Mouse (Mus musculus): ENCODE results near the gene Prr5. TPM values are rescaled to one million over a fixed set of nuclear protein-coding genes. Genes with fewer than 3 reads are reported as not detected.

Gene Prr5
- total RNA-seq, 2 experiments from 2014 or later, result 3.0 to 4.3 TPM

DNA sequence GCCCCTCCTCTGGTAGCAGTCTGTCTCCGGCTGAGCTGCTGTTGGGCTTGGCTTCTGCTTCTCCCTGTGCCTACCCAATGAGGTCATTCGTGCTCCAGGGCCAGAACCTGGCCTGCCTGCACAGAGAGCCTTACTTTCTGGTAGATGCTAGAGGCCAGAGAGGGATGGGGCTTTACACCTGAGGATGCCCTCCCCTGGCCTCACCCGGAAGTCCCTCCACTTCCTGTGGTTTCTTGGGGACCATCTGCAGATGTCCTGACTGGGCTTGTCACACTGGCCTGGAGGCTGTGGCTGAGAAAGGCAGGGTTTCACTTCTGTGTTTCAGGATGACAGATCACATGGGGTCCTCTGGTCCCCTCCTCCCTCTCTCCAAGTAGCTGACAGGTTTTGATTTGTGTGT, 16.0 kb downstream of the Prr5 start:
- Histone ChIP-seq H3K4me3 (no peak overlapping the region), H3K27ac (no peak overlapping the region)
- no peak for DNase-seq
- TF ChIP-seq CTCF (IDR thresholded peaks at IDR 0.05), result no peak
- intact Hi-C loops (cut with DNase I), result loop anchor here (10.0 kb wide), 1 partner anchor 209 kb away; no protein-coding TSS in a partner anchor

DNA sequence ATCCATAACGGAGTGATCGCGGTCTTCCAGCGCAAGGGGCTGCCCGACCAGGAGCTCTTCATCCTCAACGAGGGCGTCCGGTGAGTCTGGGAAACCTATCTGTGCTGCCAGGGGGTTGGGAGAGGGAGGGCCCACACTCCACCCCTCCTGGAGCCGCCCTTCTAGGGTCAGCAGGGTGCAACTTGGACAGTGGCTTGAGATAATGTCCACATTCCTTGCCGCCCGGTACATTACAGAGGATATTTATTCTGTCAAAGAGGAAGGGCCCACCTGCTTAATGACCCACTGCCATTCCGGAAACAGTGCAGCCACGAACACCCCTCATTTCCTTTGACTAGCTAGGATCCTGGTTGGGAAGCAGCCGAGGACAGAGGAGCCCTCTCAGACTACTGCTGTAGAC, 18.5 kb downstream of the Prr5 start:
- intact Hi-C loops (cut with DNase I), result loop anchor here (10.0 kb wide), 1 partner anchor 207 kb away; no protein-coding TSS in a partner anchor
- Histone ChIP-seq H3K4me3 (no peak overlapping the region), H3K27ac (peak overlapping the region; percentile 48)
- no peak for TF ChIP-seq CTCF (IDR thresholded peaks at IDR 0.05)
- DNase-seq, result no peak

DNA sequence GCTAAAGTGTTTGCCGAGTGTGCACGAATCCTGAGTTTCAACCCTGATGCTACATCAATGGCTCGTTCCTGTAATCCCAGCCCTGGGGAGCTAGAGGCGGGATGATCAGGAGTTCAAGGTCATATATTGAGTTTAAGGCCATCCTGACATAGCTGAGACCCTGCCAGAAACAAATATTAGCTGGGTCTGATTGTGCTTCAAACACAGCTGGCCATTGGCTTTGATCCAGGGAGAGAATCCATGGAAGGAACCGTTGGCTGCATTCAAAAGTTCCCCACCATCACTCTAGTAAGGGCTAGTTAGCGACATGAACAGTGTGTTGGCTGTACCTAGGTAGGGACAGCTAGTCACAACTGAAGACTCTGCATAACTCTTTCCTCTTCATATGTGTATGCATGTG, 19.9 kb downstream of the Prr5 start:
- no peak for TF ChIP-seq CTCF (IDR thresholded peaks at IDR 0.05)
- intact Hi-C loops (cut with DNase I), result loop anchor here (10.0 kb wide), 1 partner anchor 205 kb away; no protein-coding TSS in a partner anchor
- no peak for DNase-seq
- H3K27ac ChIP-seq, result no peak overlapping the region; the same call in 1 of the 2 replicates
- no peak overlapping the region for H3K4me3 ChIP-seq

DNA sequence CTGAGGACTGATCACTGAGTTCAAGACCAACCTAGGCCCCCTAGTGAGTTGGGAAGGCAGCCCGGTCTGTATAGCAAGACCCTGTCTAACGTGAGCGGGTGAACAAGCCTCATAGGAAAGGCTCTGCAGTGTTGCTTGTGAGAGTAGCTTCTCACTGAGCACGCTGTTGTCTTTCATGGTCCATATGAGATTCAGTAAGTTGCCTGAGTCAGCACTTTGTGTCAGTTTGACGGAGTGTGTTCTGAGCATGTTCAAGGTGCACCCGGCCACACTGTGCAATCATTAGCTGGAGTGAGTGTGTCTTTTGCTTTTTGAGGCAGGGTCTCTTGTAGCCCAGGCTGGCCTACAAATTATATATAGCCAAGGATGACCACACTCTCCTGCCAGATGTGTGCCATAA, 22.1 kb downstream of the Prr5 start:
- intact Hi-C loops (cut with DNase I), result no loop called here
- no peak overlapping the region for H3K4me3 ChIP-seq
- H3K27ac ChIP-seq, result no peak overlapping the region
- no peak for DNase-seq
- no peak for TF ChIP-seq CTCF (IDR thresholded peaks at IDR 0.05)

DNA sequence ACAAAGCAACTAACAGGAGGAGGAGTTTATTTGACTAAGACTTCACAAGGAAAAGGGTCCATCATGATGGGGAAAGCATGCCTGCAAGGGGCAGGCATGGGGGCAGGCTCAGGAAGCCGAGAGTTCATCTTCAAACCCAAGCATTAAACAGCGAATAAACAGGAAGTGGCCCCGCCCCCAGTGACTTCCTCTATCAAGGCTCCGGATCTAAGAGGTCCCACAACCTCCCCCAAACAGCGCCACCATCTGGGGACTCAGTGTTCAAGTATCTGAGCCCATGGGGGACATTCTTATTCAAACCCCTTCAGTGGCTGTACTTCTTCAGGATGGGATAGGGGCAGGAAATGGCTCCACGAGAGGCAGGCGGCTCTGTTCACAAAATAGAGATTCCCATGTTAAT, 23.2 kb downstream of the Prr5 start:
- intact Hi-C loops (cut with DNase I), result no loop called here
- H3K27ac ChIP-seq, result no peak overlapping the region
- DNase-seq, result no peak
- no peak overlapping the region for H3K4me3 ChIP-seq
- TF ChIP-seq CTCF (IDR thresholded peaks at IDR 0.05), result peak; percentile 17; the same call in 1 of the 2 replicates

DNA sequence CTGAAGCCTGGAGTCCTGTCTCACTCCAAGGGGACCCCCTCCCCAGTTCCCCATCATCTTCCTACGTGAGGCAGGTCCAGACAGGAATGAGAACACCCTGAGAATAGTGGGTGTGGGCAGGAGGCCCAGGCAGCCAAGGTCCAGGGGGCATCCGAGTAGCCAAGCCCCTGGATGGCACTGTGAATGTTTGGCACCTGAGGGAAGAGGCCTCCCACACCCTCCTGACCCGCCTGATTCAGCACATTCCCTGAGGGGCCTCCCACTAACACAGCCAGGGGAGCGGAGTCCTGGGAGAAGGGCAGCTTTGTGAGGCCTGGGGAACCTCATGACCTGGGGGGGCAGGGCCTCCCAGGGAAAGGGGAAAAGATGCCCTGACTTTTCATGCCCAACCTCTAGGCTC, 26.6 kb downstream of the Prr5 start:
- intact Hi-C loops (cut with DNase I), result no loop called here
- no peak for TF ChIP-seq CTCF (IDR thresholded peaks at IDR 0.05)
- peak overlapping the region; percentile 78; the same call in 1 of the 2 replicates for H3K27ac ChIP-seq
- DNase-seq, result no peak
- no peak overlapping the region for H3K4me3 ChIP-seq

DNA sequence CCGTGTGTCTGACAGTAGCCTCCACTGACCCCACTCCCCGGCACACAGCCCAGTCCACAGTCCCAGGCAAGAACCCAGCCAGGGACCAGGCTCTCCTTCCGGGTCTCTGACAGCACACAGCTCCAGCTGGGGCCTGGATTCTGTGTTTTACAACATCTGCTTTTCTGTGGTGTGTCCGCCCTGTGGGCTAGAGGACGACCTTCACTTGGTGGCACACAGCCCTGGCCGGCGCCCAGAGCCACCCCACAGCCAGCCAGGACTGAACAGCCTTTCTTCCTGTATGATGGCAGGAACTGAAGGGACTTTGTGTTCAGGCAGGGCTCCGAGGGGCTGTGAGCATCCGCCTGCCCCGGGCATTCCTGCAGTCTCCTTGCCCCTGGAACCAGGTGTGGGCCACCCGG, 28.2 kb downstream of the Prr5 start:
- intact Hi-C loops (cut with DNase I), result no loop called here
- no peak for TF ChIP-seq CTCF (IDR thresholded peaks at IDR 0.05)
- DNase-seq, result peak; percentile 82
- Histone ChIP-seq H3K4me3 (no peak overlapping the region; the same call in 1 of the 2 replicates), H3K27ac (peak overlapping the region; percentile 78)

DNA sequence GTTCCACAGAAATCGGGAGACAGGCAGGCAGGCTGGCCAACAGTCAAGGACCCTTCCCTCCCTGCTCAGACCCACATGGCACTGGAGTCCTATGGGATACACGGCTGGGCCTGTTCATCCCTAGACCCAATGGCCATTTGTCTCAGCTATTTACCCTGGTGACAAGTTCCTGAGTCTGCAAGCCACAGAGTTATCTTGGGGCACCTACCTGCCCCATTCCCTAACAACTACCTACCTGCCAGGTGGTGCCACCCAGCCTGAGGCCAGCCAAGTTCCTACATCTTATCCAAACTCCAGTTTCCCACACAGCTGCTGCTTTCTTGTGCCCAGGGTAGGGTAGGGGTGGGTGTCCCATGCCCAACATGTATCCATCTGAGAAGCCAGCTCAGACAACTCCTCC, 28.8 kb downstream of the Prr5 start:
- no peak overlapping the region for H3K4me3 ChIP-seq
- peak overlapping the region; percentile 78 for H3K27ac ChIP-seq
- no peak for DNase-seq
- intact Hi-C loops (cut with DNase I), result no loop called here
- TF ChIP-seq CTCF (IDR thresholded peaks at IDR 0.05), result no peak

DNA sequence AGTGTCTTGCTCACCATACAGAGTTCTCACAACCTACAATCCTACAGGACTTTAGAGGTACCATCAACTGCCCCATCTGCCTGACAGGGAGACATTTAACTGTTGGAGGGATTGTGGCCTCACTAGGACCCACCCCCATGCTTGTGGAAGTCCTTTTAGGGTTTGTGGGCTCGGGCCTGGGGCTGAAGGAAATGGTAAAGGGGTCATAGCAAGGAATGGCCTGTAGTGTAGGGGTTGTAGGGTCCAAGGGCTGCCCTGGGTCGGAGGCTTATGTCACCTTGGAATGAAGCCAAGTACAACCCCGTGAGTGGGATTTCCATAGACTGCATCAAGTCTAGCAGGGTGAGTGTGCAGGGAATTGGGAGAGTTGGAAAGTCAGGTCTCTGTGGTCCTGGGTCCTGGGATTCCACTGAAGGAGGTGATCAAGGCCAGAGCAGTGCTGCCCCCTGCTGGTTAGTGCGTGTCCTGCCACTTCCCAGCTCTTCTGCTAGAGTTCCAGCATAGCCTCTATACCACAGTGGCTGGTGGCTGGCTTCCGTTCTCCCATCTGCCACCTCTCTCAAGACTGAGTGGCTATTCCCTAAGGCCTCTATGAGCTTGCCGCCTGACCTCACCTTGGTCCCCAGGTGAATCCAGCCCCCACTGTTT, 30.9 kb downstream of the Prr5 start:
- peak; percentile 75 for DNase-seq
- intact Hi-C loops (cut with DNase I), result loop anchor here (1.0 kb wide), 1 partner anchor 29 kb away; no protein-coding TSS in a partner anchor
- peak; percentile 93 for TF ChIP-seq CTCF (IDR thresholded peaks at IDR 0.05)
- H3K27ac ChIP-seq, result no peak overlapping the region
- no peak overlapping the region for H3K4me3 ChIP-seq

DNA sequence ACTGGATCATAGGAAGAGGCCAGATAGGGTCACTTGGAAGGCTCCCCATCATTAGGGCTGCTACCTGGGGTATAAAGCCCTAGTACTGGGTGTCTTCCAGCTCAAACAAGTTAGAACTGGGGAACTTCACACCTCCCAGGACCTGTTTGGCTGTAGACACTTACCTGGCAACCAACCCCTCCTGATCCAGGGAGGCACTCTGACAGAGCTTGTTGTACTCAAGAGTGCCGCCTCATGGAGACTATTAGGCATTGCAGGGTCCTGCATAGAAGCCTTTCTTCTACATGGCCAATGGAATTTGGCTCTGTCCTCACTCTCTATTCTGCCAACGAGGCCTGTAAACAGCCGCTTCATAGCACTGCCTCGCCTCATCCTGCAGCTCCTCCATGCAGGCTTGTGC, 32.5 kb downstream of the Prr5 start:
- peak; percentile 81 for TF ChIP-seq CTCF (IDR thresholded peaks at IDR 0.05)
- peak; percentile 63 for DNase-seq
- Histone ChIP-seq H3K4me3 (no peak overlapping the region), H3K27ac (peak overlapping the region; percentile 72)
- intact Hi-C loops (cut with DNase I), result no loop called here

DNA sequence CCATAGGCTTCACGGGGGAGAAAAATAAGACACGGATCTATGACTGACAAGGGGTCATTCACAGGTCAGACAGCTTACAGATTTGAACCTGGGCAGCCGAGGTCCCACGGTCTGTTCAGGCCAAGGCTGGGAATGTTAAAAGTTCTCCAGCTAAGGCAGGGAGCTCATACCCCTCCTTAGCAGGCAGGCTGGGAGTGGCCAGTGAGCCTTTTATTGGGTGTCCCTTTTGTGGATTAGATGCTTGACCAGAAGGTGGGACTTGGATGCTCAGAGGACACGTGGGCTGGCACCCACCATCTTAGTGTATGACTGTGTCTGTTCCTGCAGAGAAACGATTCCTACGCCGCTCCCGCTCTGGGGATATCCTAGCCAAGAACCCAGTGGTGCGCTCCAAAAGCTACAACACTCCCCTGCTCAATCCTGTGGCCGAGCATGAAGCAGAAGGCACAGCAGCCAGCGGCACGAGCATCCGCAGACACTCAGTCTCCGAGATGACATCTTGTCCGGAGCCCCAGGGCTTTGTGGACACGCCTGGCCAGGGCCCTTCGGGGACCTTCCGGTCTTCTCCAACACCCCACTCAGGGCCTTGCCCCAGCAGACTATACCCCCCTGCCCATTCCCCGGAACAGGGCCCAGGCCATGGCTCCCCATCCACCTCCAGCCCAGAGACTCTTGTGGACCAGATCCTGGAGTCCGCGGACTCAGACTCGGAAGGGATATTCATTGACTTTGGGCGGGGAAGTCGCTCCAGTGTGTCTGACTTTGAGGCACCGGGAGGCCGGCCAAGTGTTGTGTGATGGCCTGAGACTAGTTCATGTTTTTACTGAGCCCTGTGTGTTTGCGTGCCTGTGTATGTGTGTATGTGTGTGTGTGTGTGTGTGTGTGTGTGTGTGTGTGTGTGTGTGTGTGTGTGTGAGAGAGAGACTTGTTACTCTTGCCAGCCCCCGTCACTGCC, 33.2 kb downstream of the Prr5 start:
- no peak for TF ChIP-seq CTCF (IDR thresholded peaks at IDR 0.05)
- peak; percentile 65 for DNase-seq
- H3K27ac ChIP-seq, result peak overlapping the region; percentile 72

DNA sequence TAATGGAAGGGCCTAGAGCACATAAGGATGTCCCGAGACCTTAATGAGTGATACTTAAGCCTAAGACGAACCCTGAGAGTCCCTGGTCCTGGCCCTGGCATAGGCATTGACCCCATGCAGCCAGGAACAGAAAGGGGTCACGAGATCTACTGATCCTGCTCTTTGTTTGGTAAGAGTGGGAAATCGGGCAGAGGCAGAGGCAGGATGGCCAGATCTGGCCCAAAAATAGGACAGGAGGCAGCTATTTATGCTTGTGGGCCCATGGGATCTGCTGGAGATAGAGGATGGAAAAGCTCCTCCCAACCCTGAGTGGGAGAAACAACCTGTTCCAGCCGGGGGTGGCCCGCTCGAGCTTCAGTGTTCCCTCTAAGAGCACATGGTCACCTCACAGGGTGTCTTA, 34.6 kb downstream of the Prr5 start:
- Histone ChIP-seq H3K27ac (no peak overlapping the region), H3K4me3 (no peak overlapping the region)
- no peak for DNase-seq
- no peak for TF ChIP-seq CTCF (IDR thresholded peaks at IDR 0.05)
- intact Hi-C loops (cut with DNase I), result no loop called here

More for the DNA sequence above, 33.2 kb downstream of the Prr5 start:
- H3K4me3 ChIP-seq, result no peak overlapping the region
- intact Hi-C loops (cut with DNase I), result no loop called here

DNA sequence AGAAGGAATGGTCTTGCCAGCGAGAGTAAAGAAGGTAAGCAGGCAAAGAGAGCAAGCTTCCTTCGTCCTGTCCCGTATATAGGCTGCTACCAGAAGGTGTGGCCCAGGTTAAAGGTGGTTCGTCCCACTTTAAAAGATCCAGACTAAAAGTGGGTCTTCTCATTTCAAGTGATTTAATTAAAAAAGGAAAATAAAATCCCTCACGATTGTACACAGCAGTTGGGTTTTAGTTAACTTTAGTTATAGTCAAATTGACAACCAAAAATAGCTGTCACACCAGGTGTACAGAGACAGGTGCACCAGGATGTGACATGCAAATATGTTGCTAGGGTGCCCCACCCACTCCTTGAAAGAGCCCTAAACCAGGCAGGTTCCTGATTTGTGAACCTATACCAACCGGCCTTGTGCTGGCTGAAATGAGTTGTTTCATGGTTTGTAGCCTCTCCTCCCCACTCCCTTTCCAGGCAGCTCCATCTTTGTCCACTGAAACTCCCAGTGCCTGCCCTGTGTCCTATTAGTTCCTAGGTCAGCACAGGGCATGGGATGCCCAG, 36.0 kb downstream of the Prr5 start:
- intact Hi-C loops (cut with DNase I), result no loop called here
- no peak for DNase-seq
- no peak overlapping the region for H3K27ac ChIP-seq
- H3K4me3 ChIP-seq, result no peak overlapping the region
- TF ChIP-seq CTCF (IDR thresholded peaks at IDR 0.05), result no peak
